Mouse (Mus musculus) megakaryocyte, adult 5-6 weeks (primary cell): ENCODE measurements around the gene Fam155a. TPM values are rescaled to one million over a fixed set of nuclear protein-coding genes. Genes with fewer than 3 reads are reported as not detected.
A peak's percentile ranks its signal among the peaks of the same experiment; 100 is the strongest.
"Not testable (repeated sequence)": the region's sequence is repeated elsewhere in the genome, so short reads cannot be mapped to it uniquely, and the experiment has no call there.

Source experiments
- ATAC-seq: 2 replicates; pipeline ENCODE4 v1.8.0; 2016; ENCODE audit warnings: mild to moderate bottlenecking, inconsistent platforms; ENCODE audit not compliant: poor library complexity, severe bottlenecking
- total RNA-seq, 2 experiments: library from RNA; stranded (forward) in 1 of 2; stranded (reverse) in 1 of 2; fragments of 153-499, 151-499 nt in 1 of 2; fragments of 221-1000, 200-1000 nt in 1 of 2; gene quantifications; 2 replicates each; pipeline versions ENCODE4 v1.2.3 to v1.2.4; 2015 to 2017

Gene Fam155a
- total RNA-seq, 2 experiments from 2014 or later: not detected

- ATAC-seq: peak; percentile 77
Measured at GRCm38 (mm10) chr8:9406204-9406603, 364.8 kb downstream of the Fam155a start.

- no peak for ATAC-seq
Measured at GRCm38 (mm10) chr8:9404651-9405050, 366.3 kb downstream of the Fam155a start.

GRCm38 (mm10) chr8:9402393-9402792 is 368.6 kb downstream of the Fam155a start:
- ATAC-seq: peak; percentile 30; the same call in 1 of the 2 replicates

GRCm38 (mm10) chr8:9398606-9399263 is 372.2 kb downstream of the Fam155a start:
- no peak for ATAC-seq

GRCm38 (mm10) chr8:9398040-9398439 is 372.9 kb downstream of the Fam155a start:
- no peak for ATAC-seq

GRCm38 (mm10) chr8:9394670-9395069 is 376.3 kb downstream of the Fam155a start:
- no peak for ATAC-seq

GRCm38 (mm10) chr8:9393246-9393645 is 377.7 kb downstream of the Fam155a start:
- ATAC-seq: no peak

GRCm38 (mm10) chr8:9390229-9390628 is 380.7 kb downstream of the Fam155a start:
- not testable (repeated sequence) for ATAC-seq

GRCm38 (mm10) chr8:9369201-9369600 is 401.8 kb downstream of the Fam155a start:
- no peak for ATAC-seq

GRCm38 (mm10) chr8:9367721-9368120 is 403.2 kb downstream of the Fam155a start:
- no peak for ATAC-seq

GRCm38 (mm10) chr8:9365381-9365780 is 405.6 kb downstream of the Fam155a start:
- no peak for ATAC-seq

GRCm38 (mm10) chr8:9348523-9349135 is 422.3 kb downstream of the Fam155a start:
- 0 out of 2 replicates have a peak, but pooled peaks have one; percentile 47 for ATAC-seq

GRCm38 (mm10) chr8:9347163-9347562 is 423.8 kb downstream of the Fam155a start:
- no peak for ATAC-seq

- no peak for ATAC-seq
Measured at GRCm38 (mm10) chr8:9344136-9344535, 426.8 kb downstream of the Fam155a start.

- ATAC-seq: no peak
Measured at GRCm38 (mm10) chr8:9342998-9343397, 428.0 kb downstream of the Fam155a start.

- no peak for ATAC-seq
Measured at GRCm38 (mm10) chr8:9342593-9342992, 428.4 kb downstream of the Fam155a start.

- no peak for ATAC-seq
Measured at GRCm38 (mm10) chr8:9337905-9338304, 433.1 kb downstream of the Fam155a start.

- ATAC-seq: no peak
Measured at GRCm38 (mm10) chr8:9335933-9336303, 435.0 kb downstream of the Fam155a start.

- no peak for ATAC-seq
Measured at GRCm38 (mm10) chr8:9335285-9335932, 435.6 kb downstream of the Fam155a start.

GRCm38 (mm10) chr8:9332766-9333165 is 438.2 kb downstream of the Fam155a start:
- ATAC-seq: no peak

- ATAC-seq: no peak
Measured at GRCm38 (mm10) chr8:9309456-9309855, 461.5 kb downstream of the Fam155a start.

GRCm38 (mm10) chr8:9303526-9304135 is 467.3 kb downstream of the Fam155a start:
- no peak for ATAC-seq
